Mouse (Mus musculus): ENCODE results near the gene Golt1a.
"Not testable (repeated sequence)": the region's sequence is repeated elsewhere in the genome, so short reads cannot be mapped to it uniquely, and the experiment has no call there.

Gene Golt1a

DNA sequence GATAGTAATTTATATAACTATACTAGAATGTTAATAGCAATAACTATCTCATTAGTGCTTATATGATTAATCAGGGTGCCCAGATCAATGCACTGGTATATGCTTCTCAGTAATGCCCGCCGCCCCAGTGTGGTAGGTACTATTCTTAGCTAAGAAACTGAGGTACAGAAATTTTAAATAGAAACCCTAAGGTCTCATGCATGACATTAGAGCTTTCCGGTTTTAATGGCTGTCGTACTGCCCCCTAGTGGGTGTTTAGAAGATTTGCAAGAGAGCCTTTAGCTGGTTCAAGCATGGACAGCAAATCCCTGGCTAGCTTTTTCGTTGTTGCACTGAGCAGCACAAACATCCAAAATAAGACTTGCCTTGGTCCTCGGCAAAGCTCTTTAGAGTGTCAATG is 2.3 kb upstream of the Golt1a start:
- DNase-seq, result peak; percentile 53

DNA sequence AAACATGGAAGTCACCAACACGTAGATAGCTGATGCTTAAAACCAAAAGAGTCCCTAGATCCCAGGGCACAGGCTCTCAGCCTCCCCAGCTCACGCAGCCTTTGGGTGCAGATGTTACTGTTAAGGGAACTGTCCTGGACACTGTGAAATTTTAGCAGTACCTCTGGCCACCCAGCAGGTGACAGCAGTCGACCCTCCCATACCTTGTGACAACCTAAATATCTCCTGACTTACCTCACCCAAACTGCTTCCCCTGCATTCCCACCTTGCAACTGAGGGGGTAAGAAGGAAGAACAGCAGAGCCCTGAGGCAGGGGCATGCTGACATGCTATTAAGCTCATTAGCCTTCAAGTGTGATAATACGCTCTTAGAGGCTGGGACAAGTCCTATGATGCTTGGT is 1.6 kb downstream of the Golt1a start:
- DNase-seq, result no peak

DNA sequence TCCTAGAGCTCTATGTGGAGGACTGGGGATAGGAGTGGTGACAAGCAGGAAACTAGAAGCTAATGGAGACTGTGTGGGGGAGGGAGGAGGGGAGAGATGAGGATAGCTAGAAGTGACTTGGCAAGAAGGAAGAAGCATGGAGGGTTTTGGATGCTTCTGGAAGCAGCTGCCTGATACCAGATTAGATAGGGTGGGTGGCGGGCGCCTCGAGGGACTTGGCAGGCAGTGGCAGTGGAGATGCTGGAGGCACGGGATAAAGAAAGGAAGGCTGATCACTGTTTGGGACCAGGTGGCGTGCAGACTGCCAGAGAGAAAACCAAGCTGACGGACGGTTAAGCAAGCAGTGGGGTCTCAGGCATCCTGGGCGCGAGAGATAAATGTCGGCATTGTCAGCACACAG is 2.3 kb downstream of the Golt1a start:
- no peak for DNase-seq

DNA sequence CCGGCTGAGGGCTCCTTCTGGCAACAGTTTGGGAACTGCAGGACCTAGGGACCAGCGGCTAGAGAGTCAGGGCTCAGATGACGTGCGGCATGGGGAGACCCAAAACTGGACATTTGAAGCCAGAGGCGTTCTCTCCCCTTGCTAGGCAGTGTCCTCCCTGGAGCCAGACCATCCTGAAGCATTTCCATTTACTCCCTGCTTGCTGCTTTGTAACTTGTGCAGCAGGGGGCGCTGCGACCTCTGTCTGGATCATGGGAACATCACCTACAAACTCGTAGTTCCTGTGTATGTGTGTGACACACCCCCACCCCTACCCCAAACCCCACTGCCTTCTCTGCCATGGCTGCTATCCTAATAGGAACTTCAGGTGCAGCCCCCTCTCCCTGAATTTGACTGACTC is 4.8 kb downstream of the Golt1a start:
- DNase-seq, result peak; percentile 66

DNA sequence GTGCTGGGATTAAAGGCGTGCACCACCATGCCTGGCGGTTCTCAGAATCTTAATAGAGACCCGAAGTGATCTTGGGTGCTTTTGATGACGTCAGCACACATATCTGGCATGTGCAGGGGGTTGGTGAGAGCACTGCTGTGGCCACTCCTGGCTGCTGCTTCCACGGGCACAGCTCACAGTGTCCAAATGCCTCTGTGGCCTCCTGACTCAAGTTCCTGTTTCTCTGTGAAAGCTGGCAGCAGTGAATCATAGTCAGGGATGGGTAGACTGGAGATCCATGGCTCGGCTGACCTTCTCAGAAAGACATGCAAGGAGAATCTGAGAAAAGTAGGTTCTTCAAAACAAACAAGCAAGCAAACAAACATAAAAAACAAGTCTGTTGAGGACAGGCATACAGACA is 6.2 kb downstream of the Golt1a start:
- DNase-seq, result no peak

DNA sequence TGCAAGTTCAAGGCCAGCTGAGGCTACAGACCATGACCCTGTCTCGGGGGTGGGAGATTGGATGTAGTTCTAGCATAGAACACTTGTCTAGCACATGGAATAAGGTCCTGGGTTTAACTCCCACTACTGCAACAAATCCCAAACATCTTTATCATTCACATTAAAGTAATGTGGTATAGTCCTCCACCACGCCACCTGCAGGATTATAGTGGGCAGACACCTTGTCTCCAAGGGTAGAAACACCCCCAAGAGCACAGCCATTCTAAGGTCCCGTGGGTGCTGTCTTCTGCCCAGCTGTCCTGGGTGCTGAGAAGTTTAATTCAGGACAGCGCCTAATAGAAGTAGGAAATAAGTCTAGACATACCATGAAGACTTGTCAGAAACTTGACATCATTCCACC is 7.0 kb downstream of the Golt1a start:
- DNase-seq, result no peak

DNA sequence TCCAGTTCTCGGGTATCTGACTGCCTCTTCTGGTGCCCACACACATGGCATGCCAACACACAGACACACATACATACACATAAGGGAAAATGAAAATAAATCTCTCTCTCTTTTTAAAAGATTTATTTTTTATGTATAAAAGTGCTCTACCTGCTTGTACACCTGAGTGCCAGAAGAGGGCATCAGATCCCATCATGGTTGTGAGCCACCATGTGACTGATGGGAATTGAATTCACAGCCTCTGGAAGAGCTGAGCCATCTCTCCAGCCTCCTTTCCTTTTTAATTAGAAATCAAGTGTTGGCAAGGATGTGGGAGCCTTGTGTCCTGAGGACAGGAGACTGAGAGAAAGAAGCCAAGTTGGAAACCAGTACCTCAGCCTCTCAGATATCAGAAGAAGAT is 7.5 kb downstream of the Golt1a start:
- no peak for DNase-seq

DNA sequence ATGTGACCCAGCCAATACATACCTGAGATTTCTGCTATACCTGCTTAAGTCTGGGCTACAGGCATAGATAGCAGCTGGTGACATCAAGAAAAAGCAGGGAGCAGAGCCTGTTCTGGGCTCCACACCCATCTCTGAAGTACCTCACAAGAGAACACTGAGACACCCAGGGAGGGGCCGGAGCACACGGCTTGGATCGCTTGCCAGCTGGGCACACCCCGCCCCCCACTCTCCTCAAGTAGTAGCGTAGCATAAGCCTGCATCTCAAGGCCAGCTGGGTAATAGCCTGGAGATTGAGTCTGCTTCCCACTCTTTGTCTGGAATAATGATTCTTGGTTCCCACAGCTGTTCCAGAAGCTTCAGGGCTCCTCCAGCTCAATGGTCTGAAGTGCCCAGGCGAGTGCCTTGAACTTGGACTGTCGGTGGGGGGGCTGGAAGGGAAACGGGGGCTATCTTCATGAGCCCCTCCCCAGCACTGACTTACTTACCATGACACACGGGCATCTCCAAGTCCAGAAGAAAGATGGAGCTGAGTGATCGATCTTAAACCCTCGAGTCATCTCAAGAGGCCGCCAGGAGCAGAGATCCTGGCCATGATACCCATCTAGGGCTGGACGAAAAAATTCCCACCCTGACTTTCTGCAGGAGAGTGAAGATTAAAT is 11.8 kb downstream of the Golt1a start, which contains the start of gene Kiss1:
Gene Kiss1, plus strand, starts transcription at position 609 of the 659 bp plus-strand sequence.
- DNase-seq, result no peak

DNA sequence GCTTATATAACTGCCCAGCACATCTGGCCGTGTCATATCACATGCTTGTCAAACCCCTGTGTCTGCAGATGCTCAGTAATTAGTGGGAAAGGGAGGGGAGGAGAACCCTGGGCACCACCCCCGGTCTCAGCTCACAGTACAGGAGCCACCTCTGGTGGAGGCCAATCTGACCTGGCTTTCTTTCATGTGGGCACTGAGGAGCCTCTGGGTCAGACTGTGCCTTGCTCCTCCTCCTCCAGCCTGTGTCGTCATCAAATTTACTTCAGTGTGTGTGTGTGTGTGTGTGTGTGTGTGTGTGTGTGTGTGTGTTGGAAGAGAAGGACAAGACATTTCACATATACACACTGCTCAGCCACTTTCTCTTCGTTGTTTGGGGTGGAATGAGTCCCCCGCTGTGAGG is 13.7 kb downstream of the Golt1a start:
- DNase-seq, result no peak

DNA sequence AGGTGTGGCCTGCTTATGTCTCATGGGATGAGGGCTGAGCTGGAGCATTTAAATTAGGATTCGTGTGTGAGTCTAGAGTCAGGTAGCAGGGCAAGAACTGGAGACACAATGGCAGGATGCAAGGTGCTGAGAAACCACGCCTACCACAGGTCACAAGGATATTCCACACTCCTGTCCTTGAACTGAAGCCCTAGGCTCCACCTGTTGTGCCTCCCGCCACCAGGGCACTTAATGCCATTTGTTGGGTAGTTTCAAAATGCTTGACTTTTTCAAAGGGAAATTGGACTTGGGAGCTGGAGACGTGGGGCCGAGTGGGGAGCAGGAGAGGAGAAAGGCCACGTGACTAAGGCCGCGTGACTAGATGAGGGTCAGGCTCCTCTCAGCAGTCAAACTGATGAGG is 16.4 kb downstream of the Golt1a start:
- no peak for DNase-seq

DNA sequence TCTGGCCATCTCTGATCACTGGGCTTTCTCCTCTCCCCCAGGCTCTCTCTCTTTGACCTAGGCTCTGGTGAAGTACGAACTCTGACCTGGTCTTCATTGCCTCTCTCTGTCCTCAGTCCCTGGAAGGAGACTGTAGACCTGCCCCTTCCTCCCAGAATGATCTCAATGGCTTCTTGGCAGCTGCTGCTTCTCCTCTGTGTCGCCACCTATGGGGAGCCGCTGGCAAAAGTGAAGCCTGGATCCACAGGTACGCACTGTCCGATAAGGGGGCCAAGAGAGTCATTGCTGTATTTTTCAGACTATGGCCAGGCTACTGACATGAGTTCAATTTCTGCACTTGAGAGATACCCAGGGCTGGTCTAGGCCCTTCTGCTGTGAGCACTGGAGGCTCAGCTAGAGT is 17.5 kb downstream of the Golt1a start:
- DNase-seq, result no peak

DNA sequence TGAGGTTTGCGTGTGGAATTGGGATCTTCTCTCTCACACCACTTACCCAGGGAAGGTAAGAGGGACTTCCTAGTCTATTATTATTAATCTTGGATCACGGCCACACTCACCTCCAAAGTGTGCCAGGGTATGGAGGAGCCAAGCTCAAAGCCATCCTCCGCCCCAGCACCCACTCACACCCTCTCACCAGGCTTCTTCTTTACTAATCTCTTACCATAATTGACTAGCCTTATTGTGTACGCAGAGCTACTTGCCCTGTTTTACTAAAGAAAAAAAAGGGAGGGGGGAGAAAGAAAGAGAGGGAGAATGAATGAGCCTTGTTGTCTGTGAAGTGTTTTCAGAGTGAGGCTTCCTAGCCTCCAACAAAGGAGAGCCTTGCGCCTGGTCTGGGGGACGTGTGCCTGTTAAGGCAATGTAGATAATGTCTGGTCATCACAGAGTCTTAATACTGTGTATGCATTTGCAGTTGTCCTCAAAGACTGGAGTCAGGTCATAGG is 18.7 kb downstream of the Golt1a start:
- DNase-seq, result no peak

DNA sequence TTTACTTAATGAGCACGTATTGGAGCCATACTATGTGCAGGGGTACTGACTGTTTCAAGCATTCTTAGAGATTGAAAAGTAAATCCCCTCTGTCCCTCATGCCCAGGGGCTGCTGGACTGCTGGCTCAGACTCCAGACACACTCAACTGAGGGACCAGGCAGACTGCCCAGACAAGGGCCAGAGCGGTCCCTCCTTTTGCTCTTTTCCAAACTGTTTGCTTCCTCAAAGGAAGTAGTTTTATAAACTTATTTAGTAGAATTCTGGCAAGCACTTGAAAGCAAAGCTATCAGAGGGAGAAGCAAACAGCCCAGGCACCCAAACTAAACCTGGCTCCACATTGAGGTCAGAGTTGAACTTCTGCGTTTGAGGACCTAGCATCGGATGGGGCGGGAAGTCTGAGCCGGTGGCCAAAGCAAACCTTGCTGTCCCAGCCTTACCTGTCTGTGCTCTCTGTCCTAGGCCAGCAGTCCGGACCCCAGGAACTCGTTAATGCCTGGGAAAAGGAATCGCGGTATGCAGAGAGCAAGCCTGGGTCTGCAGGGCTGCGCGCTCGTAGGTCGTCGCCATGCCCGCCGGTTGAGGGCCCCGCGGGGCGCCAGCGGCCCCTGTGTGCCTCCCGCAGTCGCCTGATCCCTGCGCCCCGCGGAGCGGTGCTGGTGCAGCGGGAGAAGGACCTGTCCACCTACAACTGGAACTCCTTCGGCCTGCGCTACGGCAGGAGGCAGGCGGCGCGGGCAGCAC is 19.5 kb downstream of the Golt1a start:
- peak; percentile 18 for DNase-seq

DNA sequence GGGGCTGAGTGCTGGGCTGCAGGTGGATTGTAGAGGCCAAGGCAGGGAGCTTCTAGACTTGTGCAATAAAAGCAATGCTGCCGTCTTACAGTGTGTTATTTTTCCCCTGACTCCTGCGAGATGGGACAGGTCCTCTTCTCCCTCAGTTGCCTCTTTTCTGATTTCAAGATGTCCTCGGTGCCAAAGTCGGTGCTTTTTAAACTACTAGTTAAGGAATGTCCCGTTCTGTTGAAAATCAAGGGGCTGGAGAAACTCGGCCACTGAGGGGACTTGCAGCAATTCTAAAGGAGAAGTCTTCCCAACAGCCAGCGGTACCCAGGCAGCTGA is 20.0 kb downstream of the Golt1a start:
- DNase-seq, result no peak

DNA sequence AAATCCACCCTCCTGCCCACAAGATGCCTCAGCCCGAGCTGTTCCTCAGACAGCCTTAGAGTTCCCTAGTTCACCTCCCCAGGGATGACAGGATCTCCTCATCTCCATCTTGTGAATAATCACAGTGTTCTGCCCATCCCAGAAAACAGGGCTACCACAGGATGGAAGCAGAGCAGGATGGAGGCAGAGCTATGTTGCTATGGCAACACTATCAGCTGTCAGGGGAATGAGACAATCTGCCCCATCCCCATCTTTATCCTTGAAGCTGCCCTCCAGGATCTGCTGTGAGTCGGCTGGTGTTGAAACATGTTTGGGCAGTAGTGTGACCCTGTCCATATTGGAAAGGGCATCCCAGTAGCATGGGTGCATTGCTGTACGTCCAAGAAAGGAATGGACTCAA is 21.5 kb downstream of the Golt1a start:
- no peak for DNase-seq

DNA sequence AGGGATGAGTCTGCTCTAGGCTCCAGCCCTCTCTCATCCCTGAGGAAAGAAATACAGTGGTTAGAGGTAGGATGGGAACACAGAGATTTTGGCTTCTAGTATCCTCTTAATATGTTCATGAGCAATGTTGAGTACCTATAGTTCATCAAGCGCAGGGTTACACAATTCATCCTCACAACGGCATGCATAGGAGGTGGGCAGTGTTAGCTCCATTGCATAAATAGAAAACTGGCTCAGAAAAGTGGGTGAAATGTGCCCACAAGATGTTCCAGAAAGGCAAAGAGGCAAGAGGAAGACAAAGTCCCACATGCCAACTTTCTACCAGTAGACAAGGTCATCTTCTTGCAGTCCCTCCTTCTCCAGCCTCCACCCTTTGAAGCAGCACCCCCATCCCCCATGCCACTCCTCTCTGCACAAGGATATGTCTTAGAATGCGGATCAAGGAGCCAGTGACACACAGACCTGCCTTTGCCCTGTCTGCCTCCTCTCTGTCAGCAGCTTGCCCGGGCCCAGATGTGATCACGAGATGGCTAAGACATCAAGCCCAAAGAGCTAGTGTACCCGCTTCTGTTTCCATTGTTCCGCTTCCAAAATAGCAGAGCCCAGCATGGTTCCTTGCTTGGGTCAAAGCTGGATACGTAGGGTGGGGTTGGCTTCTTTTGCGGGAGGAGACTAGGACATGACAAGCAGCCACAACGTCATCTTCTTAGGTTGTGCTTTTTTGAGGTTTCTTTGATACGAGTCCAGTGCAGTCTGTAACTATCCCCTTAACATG is 23.2 kb downstream of the Golt1a start:
- DNase-seq, result no peak

DNA sequence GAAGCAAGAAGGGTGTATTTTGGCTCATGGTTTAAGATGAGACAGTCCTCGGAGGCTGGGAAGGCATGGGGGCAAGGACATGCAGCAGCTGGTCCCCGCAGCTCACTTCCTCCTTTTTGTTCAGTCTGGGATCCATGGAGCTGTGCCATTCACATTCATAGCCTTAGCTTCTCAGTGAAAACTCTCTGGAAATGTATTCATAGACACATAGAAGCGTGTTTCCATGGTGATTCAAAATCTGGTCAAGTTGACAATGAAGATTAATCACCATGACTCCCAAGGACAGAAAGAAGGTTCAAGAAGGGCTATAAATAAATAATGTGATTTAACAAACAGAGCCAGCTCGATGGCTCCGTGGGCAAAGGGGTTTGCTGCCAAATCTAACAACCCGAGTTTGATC is 24.3 kb downstream of the Golt1a start:
- DNase-seq, result no peak

DNA sequence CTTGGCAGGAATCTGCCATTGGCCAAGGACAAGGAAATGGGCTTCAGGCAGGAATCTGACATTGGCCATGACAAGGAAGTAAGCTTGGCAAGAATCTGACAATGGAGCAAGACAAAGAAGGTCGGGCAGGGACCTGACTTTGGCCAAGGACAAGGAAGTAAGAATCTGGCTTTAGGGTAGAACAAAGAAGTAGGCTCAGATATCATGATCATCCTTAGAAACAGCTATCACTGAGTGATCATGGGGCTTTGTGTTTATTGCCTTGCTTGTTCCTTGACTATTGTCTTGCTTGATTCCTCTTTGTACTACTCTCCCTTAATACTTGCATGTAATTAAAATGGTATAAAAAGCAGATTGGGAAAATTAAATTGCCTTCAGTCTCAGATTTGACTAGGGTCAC is 30.8 kb downstream of the Golt1a start:
- DNase-seq, result not testable (repeated sequence)

DNA sequence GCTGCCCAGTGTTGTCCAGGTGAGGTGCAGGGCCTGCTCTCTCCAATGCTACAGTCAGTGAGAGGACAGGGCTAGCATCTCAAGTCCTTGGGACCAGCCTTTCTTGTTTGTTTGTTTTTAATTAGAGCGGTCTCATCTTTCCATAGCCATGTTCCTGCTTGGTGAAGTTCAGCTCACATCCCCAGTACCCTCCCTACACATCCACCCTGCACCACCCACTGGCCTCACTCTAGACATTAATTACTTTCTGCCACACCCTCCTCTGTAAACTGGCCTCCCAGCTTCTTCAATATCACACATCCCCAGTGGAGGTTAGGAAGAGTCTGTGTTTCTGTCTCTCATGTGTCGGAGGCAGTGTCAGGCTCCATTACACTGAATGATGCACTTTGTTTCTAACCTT is 34.8 kb downstream of the Golt1a start:
- DNase-seq, result no peak

DNA sequence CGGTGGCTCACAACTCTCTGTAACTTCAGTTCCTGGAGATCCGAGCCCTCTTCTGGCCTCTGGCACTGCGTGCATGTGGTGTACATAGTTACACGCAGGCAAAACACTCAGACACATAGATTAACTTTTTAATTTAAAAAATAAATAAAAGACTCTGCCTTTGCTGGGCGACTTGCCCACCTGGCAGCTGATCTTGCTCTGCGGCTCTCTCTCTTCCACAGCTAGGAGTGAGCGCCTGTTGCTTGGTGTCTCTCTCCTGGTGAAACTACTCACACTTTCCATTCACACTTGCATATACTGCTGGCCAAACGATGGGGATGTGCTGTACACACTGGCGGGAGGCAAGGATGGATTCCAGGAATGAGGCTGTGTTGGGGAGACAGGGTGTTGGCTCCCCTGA is 36.9 kb downstream of the Golt1a start:
- no peak for DNase-seq

DNA sequence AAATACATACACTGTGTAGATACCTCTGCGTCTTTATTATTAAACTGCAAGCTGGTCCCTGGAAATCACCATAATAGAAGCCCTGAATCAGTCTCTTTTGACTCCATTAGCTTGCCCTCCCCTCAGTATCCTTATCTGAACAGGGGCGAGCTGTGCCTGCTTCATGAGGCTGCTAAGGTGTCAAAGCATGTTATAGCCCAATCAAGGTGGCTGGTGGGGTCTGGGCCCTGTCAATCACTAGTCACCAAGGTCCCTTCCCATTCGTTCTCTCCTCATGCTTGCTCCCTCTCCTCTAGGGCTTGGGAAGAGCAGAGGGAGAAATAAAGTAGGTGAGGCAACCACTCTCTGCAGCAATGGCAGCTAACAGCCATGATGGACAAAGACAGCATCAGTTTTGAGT is 37.6 kb downstream of the Golt1a start:
- no peak for DNase-seq

DNA sequence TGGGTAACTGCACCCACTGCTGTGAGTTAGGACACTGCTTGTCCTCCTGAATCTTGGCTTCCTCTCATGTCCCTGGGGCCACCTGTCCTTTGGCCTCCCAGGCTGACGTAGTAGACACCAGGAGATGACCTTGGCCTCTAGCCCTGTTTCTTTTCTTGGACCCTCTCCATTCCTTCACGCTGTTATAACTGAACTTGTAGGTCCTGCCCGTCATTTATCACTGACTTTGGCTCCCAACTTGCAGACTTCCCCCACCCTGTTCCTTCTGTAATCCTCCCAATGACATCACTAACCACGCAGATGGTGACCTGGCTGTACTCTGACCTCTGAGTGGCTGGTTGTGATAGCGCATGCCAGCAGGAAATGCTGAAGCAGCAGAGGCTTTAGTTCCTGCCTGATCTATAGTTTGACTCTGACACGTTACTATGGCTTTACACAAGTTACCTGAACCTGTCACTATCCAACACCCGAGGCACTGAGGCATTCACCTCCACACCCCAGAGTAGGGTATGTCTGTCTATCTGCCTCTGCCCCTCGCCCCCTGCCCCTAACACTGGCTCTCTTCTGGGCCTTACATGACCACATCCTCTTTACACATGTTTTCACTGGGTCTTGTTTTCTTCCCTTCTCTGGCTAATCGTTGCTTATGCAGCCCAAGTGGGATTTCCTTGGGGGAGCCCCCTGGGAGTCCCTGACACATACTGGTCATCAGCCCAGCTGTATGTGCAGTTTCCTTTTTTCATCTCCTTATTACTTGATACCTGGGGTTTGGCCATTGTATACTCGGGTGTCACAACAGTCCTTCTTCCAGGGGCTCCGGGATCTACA is 38.3 kb downstream of the Golt1a start:
- DNase-seq, result peak; percentile 49

DNA sequence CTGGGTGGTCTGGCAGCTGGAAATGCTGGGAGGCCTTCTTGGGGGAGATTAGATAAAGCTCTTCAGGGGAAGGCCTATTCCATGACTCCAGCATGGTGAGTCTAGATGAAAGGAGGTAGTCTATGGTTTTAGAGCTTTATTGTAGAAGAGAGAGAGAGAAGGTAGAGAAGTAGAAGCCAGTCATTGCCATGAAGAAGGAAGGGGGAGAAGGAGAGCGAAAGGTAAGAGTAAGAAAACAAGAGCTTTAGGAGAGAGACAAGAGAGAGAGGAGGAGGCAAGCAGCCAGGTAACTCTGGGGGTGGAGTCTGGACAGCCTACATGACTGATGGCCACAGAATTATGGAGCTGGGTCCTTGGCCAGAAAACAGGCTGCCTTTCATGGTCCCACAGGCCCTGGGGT is 40.6 kb downstream of the Golt1a start, which contains the start of gene Ren1:
Gene Ren1, plus strand, starts transcription at position 301 of the 400 bp plus-strand sequence.
- no peak for DNase-seq
